Mouse (Mus musculus): ENCODE data around the gene Fam110c. TPM values are rescaled to one million over a fixed set of nuclear protein-coding genes. Genes with fewer than 3 reads are reported as not detected.
"Not testable (repeated sequence)": the region's sequence is repeated elsewhere in the genome, so short reads cannot be mapped to it uniquely, and the experiment has no call there.

The Fam110c gene
- total RNA-seq, 1 experiment = 0.40 TPM

GRCm38 (mm10) chr12:31059393-31059853 is 14.2 kb upstream of the Fam110c start:
- no peak overlapping the region for H3K9ac ChIP-seq (ENCODE audit: insufficient read depth, low read depth, low read length, poor library complexity, severe bottlenecking)
- H3K9me3 ChIP-seq (ENCODE audit: control insufficient read depth, insufficient read depth, low read depth, low read length) = no peaks in the 10 kb centered on the region
- no peaks in the 10 kb centered on the region for H3K4me1 ChIP-seq (ENCODE audit: control insufficient read depth in 2 of 2, insufficient read depth in 2 of 2, low read length in 2 of 2, poor library complexity in 1 of 2)
- TF ChIP-seq HCFC1 (IDR thresholded peaks at IDR 0.05; ENCODE audit: borderline replicate concordance, insufficient read depth, low read length) (no peak), MAFK (IDR thresholded peaks at IDR 0.05; ENCODE audit: insufficient read depth, low read depth, low read length) (peak; percentile 36; the same call in 1 of the 2 replicates), ZNF384 (IDR thresholded peaks at IDR 0.05; ENCODE audit: low read depth, low read length) (no peak), CHD2 (IDR thresholded peaks at IDR 0.05; ENCODE audit: low read depth, low read length) (no peak), ZC3H11A (IDR thresholded peaks at IDR 0.05; ENCODE audit: borderline replicate concordance, low read depth, low read length) (no peak)
- H3K27ac ChIP-seq (ENCODE audit: insufficient read depth, low read depth, low read length, poor library complexity, severe bottlenecking) = no peak overlapping the region
- in situ Hi-C loops (cut with MboI; ENCODE audit: low sequenced_read_pairs in 2 of 2, unreplicated experiment in 2 of 2) = no loop called here
- no peak for DNase-seq (ENCODE audit: low read depth, low spot score)
- no peak overlapping the region for H3K4me3 ChIP-seq (ENCODE audit: insufficient read depth in 1 of 2, low read depth in 1 of 2, low read length in 2 of 2, poor library complexity in 1 of 2, severe bottlenecking in 1 of 2)
- no peaks in the 10 kb centered on the region for H3K36me3 ChIP-seq (ENCODE audit: control insufficient read depth, insufficient read depth, low read length, poor library complexity, severe bottlenecking)

GRCm38 (mm10) chr12:31060245-31060644 is 13.4 kb upstream of the Fam110c start:
- no peak overlapping the region for H3K27ac ChIP-seq (ENCODE audit: insufficient read depth, low read depth, low read length, poor library complexity, severe bottlenecking)
- no peaks in the 10 kb centered on the region for H3K36me3 ChIP-seq (ENCODE audit: control insufficient read depth, insufficient read depth, low read length, poor library complexity, severe bottlenecking)
- TF ChIP-seq ZNF384 (IDR thresholded peaks at IDR 0.05; ENCODE audit: low read depth, low read length) = no peak
- no peak for TF ChIP-seq MAFK (IDR thresholded peaks at IDR 0.05; ENCODE audit: insufficient read depth, low read depth, low read length)
- TF ChIP-seq ZC3H11A (IDR thresholded peaks at IDR 0.05; ENCODE audit: borderline replicate concordance, low read depth, low read length) = no peak
- TF ChIP-seq HCFC1 (IDR thresholded peaks at IDR 0.05; ENCODE audit: borderline replicate concordance, insufficient read depth, low read length) = no peak
- no peak for TF ChIP-seq CHD2 (IDR thresholded peaks at IDR 0.05; ENCODE audit: low read depth, low read length)
- H3K9me3 ChIP-seq (ENCODE audit: control insufficient read depth, insufficient read depth, low read depth, low read length) = no peaks in the 10 kb centered on the region
- in situ Hi-C loops (cut with MboI; ENCODE audit: low sequenced_read_pairs in 2 of 2, unreplicated experiment in 2 of 2) = no loop called here
- no peak overlapping the region for H3K9ac ChIP-seq (ENCODE audit: insufficient read depth, low read depth, low read length, poor library complexity, severe bottlenecking)
- no peak for DNase-seq (ENCODE audit: low read depth, low spot score)
- no peak overlapping the region for H3K4me3 ChIP-seq (ENCODE audit: insufficient read depth in 1 of 2, low read depth in 1 of 2, low read length in 2 of 2, poor library complexity in 1 of 2, severe bottlenecking in 1 of 2)
- no peaks in the 10 kb centered on the region for H3K4me1 ChIP-seq (ENCODE audit: control insufficient read depth in 2 of 2, insufficient read depth in 2 of 2, low read length in 2 of 2, poor library complexity in 1 of 2)

- Histone ChIP-seq H3K4me3 (ENCODE audit: insufficient read depth in 1 of 2, low read depth in 1 of 2, low read length in 2 of 2, poor library complexity in 1 of 2, severe bottlenecking in 1 of 2) (no peak overlapping the region), H3K9ac (ENCODE audit: insufficient read depth, low read depth, low read length, poor library complexity, severe bottlenecking) (no peak overlapping the region), H3K9me3 (ENCODE audit: control insufficient read depth, insufficient read depth, low read depth, low read length) (no peaks in the 10 kb centered on the region), H3K27ac (ENCODE audit: insufficient read depth, low read depth, low read length, poor library complexity, severe bottlenecking) (no peak overlapping the region), H3K36me3 (ENCODE audit: control insufficient read depth, insufficient read depth, low read length, poor library complexity, severe bottlenecking) (no peaks in the 10 kb centered on the region), H3K4me1 (ENCODE audit: control insufficient read depth in 2 of 2, insufficient read depth in 2 of 2, low read length in 2 of 2, poor library complexity in 1 of 2) (peaks cover 0 to 4% of the 10 kb centered on the region in 2 experiments; a peak in 1 of 4 replicates)
- no peak for DNase-seq (ENCODE audit: low read depth, low spot score)
- TF ChIP-seq CHD2 (IDR thresholded peaks at IDR 0.05; ENCODE audit: low read depth, low read length) (no peak), HCFC1 (IDR thresholded peaks at IDR 0.05; ENCODE audit: borderline replicate concordance, insufficient read depth, low read length) (no peak)
- in situ Hi-C loops (cut with MboI; ENCODE audit: low sequenced_read_pairs in 2 of 2, unreplicated experiment in 2 of 2) = no loop called here
Observed at GRCm38 (mm10) chr12:31071222-31071621, 2.4 kb upstream of the Fam110c start.

GRCm38 (mm10) chr12:31074355-31074786 is 710 bp downstream of the Fam110c start:
- in situ Hi-C loops (cut with MboI; ENCODE audit: low sequenced_read_pairs in 2 of 2, unreplicated experiment in 2 of 2); H3K27ac ChIP-seq (ENCODE audit: insufficient read depth, low read depth, low read length, poor library complexity, severe bottlenecking); H3K4me1 ChIP-seq (ENCODE audit: control insufficient read depth in 2 of 2, insufficient read depth in 2 of 2, low read length in 2 of 2, poor library complexity in 1 of 2); H3K36me3 ChIP-seq (ENCODE audit: control insufficient read depth, insufficient read depth, low read length, poor library complexity, severe bottlenecking); H3K9me3 ChIP-seq (ENCODE audit: control insufficient read depth, insufficient read depth, low read depth, low read length); DNase-seq (ENCODE audit: low read depth, low spot score): not testable (repeated sequence)
- Histone ChIP-seq H3K4me3 (ENCODE audit: insufficient read depth in 1 of 2, low read depth in 1 of 2, low read length in 2 of 2, poor library complexity in 1 of 2, severe bottlenecking in 1 of 2) (peak overlapping the region; percentile 70), H3K9ac (ENCODE audit: insufficient read depth, low read depth, low read length, poor library complexity, severe bottlenecking) (peak overlapping the region; percentile 47; the same call in 1 of the 2 replicates)

GRCm38 (mm10) chr12:31074839-31075538 is 1.3 kb downstream of the Fam110c start:
- H3K36me3 ChIP-seq (ENCODE audit: control insufficient read depth, insufficient read depth, low read length, poor library complexity, severe bottlenecking) = no peaks in the 10 kb centered on the region
- TF ChIP-seq ZC3H11A (IDR thresholded peaks at IDR 0.05; ENCODE audit: borderline replicate concordance, low read depth, low read length) (no peak), CHD2 (IDR thresholded peaks at IDR 0.05; ENCODE audit: low read depth, low read length) (no peak), MAFK (IDR thresholded peaks at IDR 0.05; ENCODE audit: insufficient read depth, low read depth, low read length) (no peak), ZNF384 (IDR thresholded peaks at IDR 0.05; ENCODE audit: low read depth, low read length) (no peak), HCFC1 (IDR thresholded peaks at IDR 0.05; ENCODE audit: borderline replicate concordance, insufficient read depth, low read length) (no peak)
- no peaks in the 10 kb centered on the region for H3K9me3 ChIP-seq (ENCODE audit: control insufficient read depth, insufficient read depth, low read depth, low read length)
- DNase-seq (ENCODE audit: low read depth, low spot score) = no peak
- H3K9ac ChIP-seq (ENCODE audit: insufficient read depth, low read depth, low read length, poor library complexity, severe bottlenecking) = no peak overlapping the region
- H3K4me1 ChIP-seq (ENCODE audit: control insufficient read depth in 2 of 2, insufficient read depth in 2 of 2, low read length in 2 of 2, poor library complexity in 1 of 2) = peaks cover 0 to 4% of the 10 kb centered on the region in 2 experiments; a peak in 1 of 4 replicates
- H3K27ac ChIP-seq (ENCODE audit: insufficient read depth, low read depth, low read length, poor library complexity, severe bottlenecking) = no peak overlapping the region
- in situ Hi-C loops (cut with MboI; ENCODE audit: low sequenced_read_pairs in 2 of 2, unreplicated experiment in 2 of 2) = no loop called here
- H3K4me3 ChIP-seq (ENCODE audit: insufficient read depth in 1 of 2, low read depth in 1 of 2, low read length in 2 of 2, poor library complexity in 1 of 2, severe bottlenecking in 1 of 2) = peak overlapping the region; percentile 37 to 52; a peak in 3 of 4 replicates

Measured in ES-E14 (cell line).